Mouse (Mus musculus): ENCODE results near the gene Dvl2. TPM values are rescaled to one million over a fixed set of nuclear protein-coding genes. Genes with fewer than 3 reads are reported as not detected.
A peak's percentile ranks its signal among the peaks of the same experiment; 100 is the strongest.

Dvl2 gene
- polyA plus RNA-seq, 1 experiment from 2014 or later = 17.9 TPM

- WGBS = 89% methylated on average over 8 of the region's 8 CpGs
- DNase-seq (ENCODE audit: low spot score) = no peak
- ATAC-seq (ENCODE audit: low FRiP score) = no peak
- Histone ChIP-seq H3K4me1 (replicated peaks; ENCODE audit: control insufficient read depth, insufficient read depth, low read length) (peaks cover 37% of the 10 kb centered on the region), H3K27ac (0 out of 2 replicates have a peak overlapping the region, but pooled peaks have one; percentile 16), H3K4me3 (replicated peaks; ENCODE audit: low read length) (peak overlapping the region; percentile 78; the same call in 1 of the 2 replicates), H3K9ac (no peak overlapping the region), H3K27me3 (ENCODE audit: control insufficient read depth, insufficient read depth, low read length) (no peaks in the 10 kb centered on the region), H3K9me3 (ENCODE audit: control insufficient read depth, low read length) (no peaks in the 10 kb centered on the region), H3K4me2 (replicated peaks) (no peak overlapping the region), H3K36me3 (replicated peaks; ENCODE audit: control insufficient read depth, insufficient read depth) (peaks cover 26% of the 10 kb centered on the region)
These were observed 729 bp upstream of the Dvl2 start for GRCm38 (mm10) chr11:69999666-70000065.

- Histone ChIP-seq H3K4me2 (replicated peaks) (peak overlapping the region; percentile 84), H3K27ac (peak overlapping the region; percentile 97), H3K9ac (peak overlapping the region; percentile 87), H3K36me3 (replicated peaks; ENCODE audit: control insufficient read depth, insufficient read depth) (peaks cover 39% of the 10 kb centered on the region), H3K9me3 (ENCODE audit: control insufficient read depth, low read length) (no peaks in the 10 kb centered on the region), H3K27me3 (ENCODE audit: control insufficient read depth, insufficient read depth, low read length) (no peaks in the 10 kb centered on the region), H3K4me3 (replicated peaks; ENCODE audit: low read length) (peak overlapping the region; percentile 78), H3K4me1 (replicated peaks; ENCODE audit: control insufficient read depth, insufficient read depth, low read length) (peaks cover 37% of the 10 kb centered on the region)
- no peak for DNase-seq (ENCODE audit: low spot score)
- 15% methylated on average over 8 of the region's 8 CpGs for WGBS
- no peak for ATAC-seq (ENCODE audit: low FRiP score)
These were observed 764 bp downstream of the Dvl2 start for GRCm38 (mm10) chr11:70001159-70001558.

GRCm38 (mm10) chr11:70001865-70002264 is 1.5 kb downstream of the Dvl2 start:
- Histone ChIP-seq H3K27ac (no peak overlapping the region), H3K9ac (0 out of 2 replicates have a peak overlapping the region, but pooled peaks have one; percentile 87), H3K9me3 (ENCODE audit: control insufficient read depth, low read length) (no peaks in the 10 kb centered on the region), H3K4me1 (replicated peaks; ENCODE audit: control insufficient read depth, insufficient read depth, low read length) (peaks cover 37% of the 10 kb centered on the region), H3K27me3 (ENCODE audit: control insufficient read depth, insufficient read depth, low read length) (no peaks in the 10 kb centered on the region), H3K4me2 (replicated peaks) (peak overlapping the region; percentile 84), H3K36me3 (replicated peaks; ENCODE audit: control insufficient read depth, insufficient read depth) (peaks cover 46% of the 10 kb centered on the region), H3K4me3 (replicated peaks; ENCODE audit: low read length) (peak overlapping the region; percentile 78)
- ATAC-seq (ENCODE audit: low FRiP score) (no peak), DNase-seq (ENCODE audit: low spot score) (no peak)

- Histone ChIP-seq H3K27ac (no peak overlapping the region), H3K9me3 (ENCODE audit: control insufficient read depth, low read length) (no peaks in the 10 kb centered on the region), H3K27me3 (ENCODE audit: control insufficient read depth, insufficient read depth, low read length) (no peaks in the 10 kb centered on the region), H3K4me2 (replicated peaks) (peak overlapping the region; percentile 84), H3K9ac (peak overlapping the region; percentile 45), H3K36me3 (replicated peaks; ENCODE audit: control insufficient read depth, insufficient read depth) (peaks cover 52% of the 10 kb centered on the region), H3K4me3 (replicated peaks; ENCODE audit: low read length) (peak overlapping the region; percentile 78), H3K4me1 (replicated peaks; ENCODE audit: control insufficient read depth, insufficient read depth, low read length) (peaks cover 34% of the 10 kb centered on the region)
- ATAC-seq (ENCODE audit: low FRiP score) = no peak
- DNase-seq (ENCODE audit: low spot score) = no peak
- 96% methylated on average over 2 of the region's 2 CpGs for WGBS
These were observed 2.1 kb downstream of the Dvl2 start for GRCm38 (mm10) chr11:70002471-70002870.

- no peak overlapping the region for H3K4me2 ChIP-seq (replicated peaks)
- DNase-seq (ENCODE audit: low spot score) (no peak), ATAC-seq (ENCODE audit: low FRiP score) (no peak)
- no peaks in the 10 kb centered on the region for H3K27me3 ChIP-seq (ENCODE audit: control insufficient read depth, insufficient read depth, low read length)
- no peak overlapping the region for H3K27ac ChIP-seq
- peaks cover 27% of the 10 kb centered on the region for H3K4me1 ChIP-seq (replicated peaks; ENCODE audit: control insufficient read depth, insufficient read depth, low read length)
- no peak overlapping the region for H3K4me3 ChIP-seq (replicated peaks; ENCODE audit: low read length)
- H3K9me3 ChIP-seq (ENCODE audit: control insufficient read depth, low read length) = no peaks in the 10 kb centered on the region
- H3K36me3 ChIP-seq (replicated peaks; ENCODE audit: control insufficient read depth, insufficient read depth) = peaks cover 60% of the 10 kb centered on the region
- no peak overlapping the region for H3K9ac ChIP-seq
- WGBS = 56% methylated on average over 5 of the region's 5 CpGs
These were observed 5.1 kb downstream of the Dvl2 start for GRCm38 (mm10) chr11:70005521-70005920.

- no peak for DNase-seq (ENCODE audit: low spot score)
- no peaks in the 10 kb centered on the region for H3K27me3 ChIP-seq (ENCODE audit: control insufficient read depth, insufficient read depth, low read length)
- no peak for ATAC-seq (ENCODE audit: low FRiP score)
- WGBS = 90% methylated on average over 6 of the region's 6 CpGs
- H3K4me3 ChIP-seq (replicated peaks; ENCODE audit: low read length) = no peak overlapping the region
- no peak overlapping the region for H3K4me2 ChIP-seq (replicated peaks)
- H3K36me3 ChIP-seq (replicated peaks; ENCODE audit: control insufficient read depth, insufficient read depth) = peaks cover 90% of the 10 kb centered on the region
- H3K27ac ChIP-seq = no peak overlapping the region
- H3K9me3 ChIP-seq (ENCODE audit: control insufficient read depth, low read length) = no peaks in the 10 kb centered on the region
- no peak overlapping the region for H3K9ac ChIP-seq
- peaks cover 8% of the 10 kb centered on the region for H3K4me1 ChIP-seq (replicated peaks; ENCODE audit: control insufficient read depth, insufficient read depth, low read length)
These were observed 9.6 kb downstream of the Dvl2 start for GRCm38 (mm10) chr11:70010033-70010432.

- Histone ChIP-seq H3K27ac (no peak overlapping the region), H3K4me1 (replicated peaks; ENCODE audit: control insufficient read depth, insufficient read depth, low read length) (peaks cover 10% of the 10 kb centered on the region), H3K4me3 (replicated peaks; ENCODE audit: low read length) (no peak overlapping the region), H3K9me3 (ENCODE audit: control insufficient read depth, low read length) (no peaks in the 10 kb centered on the region), H3K36me3 (replicated peaks; ENCODE audit: control insufficient read depth, insufficient read depth) (peaks cover 84% of the 10 kb centered on the region), H3K9ac (no peak overlapping the region), H3K27me3 (ENCODE audit: control insufficient read depth, insufficient read depth, low read length) (no peaks in the 10 kb centered on the region), H3K4me2 (replicated peaks) (no peak overlapping the region)
- no peak for ATAC-seq (ENCODE audit: low FRiP score)
- 89% methylated on average over 12 of the region's 12 CpGs for WGBS
- DNase-seq (ENCODE audit: low spot score) = no peak
These were observed 10.2 kb downstream of the Dvl2 start for GRCm38 (mm10) chr11:70010548-70010947.

GRCm38 (mm10) chr11:70010961-70011360 is 10.6 kb downstream of the Dvl2 start:
- H3K4me1 ChIP-seq (replicated peaks; ENCODE audit: control insufficient read depth, insufficient read depth, low read length) = peaks cover 12% of the 10 kb centered on the region
- no peaks in the 10 kb centered on the region for H3K27me3 ChIP-seq (ENCODE audit: control insufficient read depth, insufficient read depth, low read length)
- no peaks in the 10 kb centered on the region for H3K9me3 ChIP-seq (ENCODE audit: control insufficient read depth, low read length)
- H3K4me3 ChIP-seq (replicated peaks; ENCODE audit: low read length) = no peak overlapping the region
- H3K4me2 ChIP-seq (replicated peaks) = no peak overlapping the region
- peaks cover 80% of the 10 kb centered on the region for H3K36me3 ChIP-seq (replicated peaks; ENCODE audit: control insufficient read depth, insufficient read depth)
- no peak for ATAC-seq (ENCODE audit: low FRiP score)
- no peak for DNase-seq (ENCODE audit: low spot score)
- 77% methylated on average over 10 of the region's 10 CpGs for WGBS
- no peak overlapping the region for H3K27ac ChIP-seq
- no peak overlapping the region for H3K9ac ChIP-seq

- Histone ChIP-seq H3K4me1 (replicated peaks; ENCODE audit: control insufficient read depth, insufficient read depth, low read length) (peaks cover 20% of the 10 kb centered on the region), H3K4me2 (replicated peaks) (no peak overlapping the region), H3K27ac (no peak overlapping the region), H3K4me3 (replicated peaks; ENCODE audit: low read length) (no peak overlapping the region), H3K9me3 (ENCODE audit: control insufficient read depth, low read length) (no peaks in the 10 kb centered on the region), H3K9ac (no peak overlapping the region), H3K36me3 (replicated peaks; ENCODE audit: control insufficient read depth, insufficient read depth) (peaks cover 61% of the 10 kb centered on the region), H3K27me3 (ENCODE audit: control insufficient read depth, insufficient read depth, low read length) (no peaks in the 10 kb centered on the region)
- WGBS = 88% methylated on average over 9 of the region's 9 CpGs
- ATAC-seq (ENCODE audit: low FRiP score) (no peak), DNase-seq (ENCODE audit: low spot score) (no peak)
These were observed 12.5 kb downstream of the Dvl2 start for GRCm38 (mm10) chr11:70012931-70013330.

- Histone ChIP-seq H3K27me3 (ENCODE audit: control insufficient read depth, insufficient read depth, low read length) (no peaks in the 10 kb centered on the region), H3K4me3 (replicated peaks; ENCODE audit: low read length) (no peak overlapping the region), H3K27ac (no peak overlapping the region), H3K4me1 (replicated peaks; ENCODE audit: control insufficient read depth, insufficient read depth, low read length) (peaks cover 21% of the 10 kb centered on the region), H3K9ac (no peak overlapping the region), H3K4me2 (replicated peaks) (no peak overlapping the region), H3K9me3 (ENCODE audit: control insufficient read depth, low read length) (no peaks in the 10 kb centered on the region), H3K36me3 (replicated peaks; ENCODE audit: control insufficient read depth, insufficient read depth) (peaks cover 56% of the 10 kb centered on the region)
- ATAC-seq (ENCODE audit: low FRiP score) = no peak
- WGBS = 88% methylated on average over 3 of the region's 3 CpGs
- DNase-seq (ENCODE audit: low spot score) = no peak
These were observed 13.0 kb downstream of the Dvl2 start for GRCm38 (mm10) chr11:70013408-70013807.
